Mouse (Mus musculus): ENCODE measurements at regions not wholly inside any gene's neighbourhood (a gene's known extent, or its start where the extent isn't known, plus 50 kb on each side); places are given as distances from the start of the nearest gene placed in this dataset.

- H3K4me1 ChIP-seq: peaks cover 12% of the 10 kb centered on the region
- H3K9ac ChIP-seq: no peak overlapping the region
- H3K36me3 ChIP-seq (ENCODE audit: poor library complexity, severe bottlenecking): no peaks in the 10 kb centered on the region
- peaks cover 8% of the 10 kb centered on the region; the same call in 1 of the 2 replicates for H3K27me3 ChIP-seq
- no peak overlapping the region for H3K4me3 ChIP-seq
- H3K9me3 ChIP-seq (replicated peaks): no peaks in the 10 kb centered on the region
- peak overlapping the region; percentile 45 for H3K4me2 ChIP-seq
- H3K27ac ChIP-seq: no peak overlapping the region
- peak; percentile 93 for ATAC-seq
- 16% methylated on average over 13 of the region's 13 CpGs for WGBS
Measured at GRCm38 (mm10) chr9:88049270-88049669, 277.7 kb upstream of the Nt5e start.

- peaks cover 10% of the 10 kb centered on the region; the same call in 1 of the 2 replicates for H3K27me3 ChIP-seq
- no peak overlapping the region for H3K9ac ChIP-seq
- ATAC-seq: peak; percentile 27; the same call in 1 of the 2 replicates
- no peak overlapping the region for H3K27ac ChIP-seq
- 70% methylated on average over 4 of the region's 4 CpGs for WGBS
- H3K4me2 ChIP-seq: no peak overlapping the region
- H3K4me1 ChIP-seq: peaks cover 12% of the 10 kb centered on the region
- no peak overlapping the region for H3K4me3 ChIP-seq
- H3K36me3 ChIP-seq (ENCODE audit: poor library complexity, severe bottlenecking): no peaks in the 10 kb centered on the region
- no peaks in the 10 kb centered on the region for H3K9me3 ChIP-seq (replicated peaks)
Measured at GRCm38 (mm10) chr9:88049792-88050191, 277.2 kb upstream of the Nt5e start.

GRCm38 (mm10) chr9:88058551-88058950 is 268.4 kb upstream of the Nt5e start:
- Histone ChIP-seq H3K4me1 (peaks cover 18% of the 10 kb centered on the region), H3K9ac (no peak overlapping the region), H3K9me3 (replicated peaks) (no peaks in the 10 kb centered on the region), H3K4me2 (no peak overlapping the region), H3K27ac (no peak overlapping the region), H3K36me3 (ENCODE audit: poor library complexity, severe bottlenecking) (no peaks in the 10 kb centered on the region), H3K27me3 (peaks cover 9% of the 10 kb centered on the region; the same call in 1 of the 2 replicates), H3K4me3 (no peak overlapping the region)
- 23% methylated on average over 4 of the region's 4 CpGs for WGBS
- ATAC-seq: peak; percentile 92

- Histone ChIP-seq H3K27ac (peak overlapping the region; percentile 41; the same call in 1 of the 2 replicates), H3K4me3 (no peak overlapping the region), H3K27me3 (peaks cover 9% of the 10 kb centered on the region; the same call in 1 of the 2 replicates), H3K4me1 (peaks cover 21% of the 10 kb centered on the region), H3K36me3 (ENCODE audit: poor library complexity, severe bottlenecking) (no peaks in the 10 kb centered on the region), H3K9me3 (replicated peaks) (no peaks in the 10 kb centered on the region), H3K9ac (no peak overlapping the region), H3K4me2 (0 out of 2 replicates have a peak overlapping the region, but pooled peaks have one; percentile 5)
- 41% methylated on average over 3 of the region's 3 CpGs for WGBS
- ATAC-seq: peak; percentile 85
Measured at GRCm38 (mm10) chr9:88059005-88059404, 268.0 kb upstream of the Nt5e start.

- no peak for ATAC-seq
- H3K4me3 ChIP-seq: no peak overlapping the region
- peaks cover 25% of the 10 kb centered on the region for H3K4me1 ChIP-seq
- H3K27me3 ChIP-seq: peaks cover 6% of the 10 kb centered on the region; the same call in 1 of the 2 replicates
- H3K36me3 ChIP-seq (ENCODE audit: poor library complexity, severe bottlenecking): no peaks in the 10 kb centered on the region
- no peak overlapping the region for H3K4me2 ChIP-seq
- no peak overlapping the region for H3K27ac ChIP-seq
- H3K9ac ChIP-seq: no peak overlapping the region
- WGBS: 12% methylated on average over 3 of the region's 3 CpGs
- no peaks in the 10 kb centered on the region for H3K9me3 ChIP-seq (replicated peaks)
Measured at GRCm38 (mm10) chr9:88063973-88064676, 262.9 kb upstream of the Nt5e start.

- WGBS: 12% methylated on average over 4 of the region's 4 CpGs
- Histone ChIP-seq H3K27ac (no peak overlapping the region), H3K4me2 (no peak overlapping the region), H3K4me1 (peaks cover 21% of the 10 kb centered on the region), H3K36me3 (ENCODE audit: poor library complexity, severe bottlenecking) (no peaks in the 10 kb centered on the region), H3K27me3 (peaks cover 6% of the 10 kb centered on the region; the same call in 1 of the 2 replicates), H3K4me3 (no peak overlapping the region), H3K9ac (no peak overlapping the region), H3K9me3 (replicated peaks) (no peaks in the 10 kb centered on the region)
- peak; percentile 40; the same call in 1 of the 2 replicates for ATAC-seq
Measured at GRCm38 (mm10) chr9:88065057-88065456, 261.9 kb upstream of the Nt5e start.

- H3K4me2 ChIP-seq: no peak overlapping the region
- no peak overlapping the region for H3K9ac ChIP-seq
- WGBS: 87% methylated on average over 7 of the region's 7 CpGs
- H3K4me1 ChIP-seq: peaks cover 21% of the 10 kb centered on the region
- H3K9me3 ChIP-seq (replicated peaks): no peaks in the 10 kb centered on the region
- H3K4me3 ChIP-seq: no peak overlapping the region
- no peak overlapping the region for H3K27ac ChIP-seq
- no peaks in the 10 kb centered on the region for H3K36me3 ChIP-seq (ENCODE audit: poor library complexity, severe bottlenecking)
- ATAC-seq: no peak
- H3K27me3 ChIP-seq: peaks cover 5% of the 10 kb centered on the region; the same call in 1 of the 2 replicates
Measured at GRCm38 (mm10) chr9:88065777-88066176, 261.2 kb upstream of the Nt5e start.

GRCm38 (mm10) chr9:88068322-88068721 is 258.7 kb upstream of the Nt5e start:
- Histone ChIP-seq H3K9ac (no peak overlapping the region), H3K4me3 (no peak overlapping the region), H3K27me3 (no peaks in the 10 kb centered on the region), H3K9me3 (replicated peaks) (no peaks in the 10 kb centered on the region), H3K36me3 (ENCODE audit: poor library complexity, severe bottlenecking) (no peaks in the 10 kb centered on the region), H3K27ac (no peak overlapping the region), H3K4me1 (peaks cover 21% of the 10 kb centered on the region), H3K4me2 (no peak overlapping the region)
- ATAC-seq: no peak
- 91% methylated on average over 8 of the region's 8 CpGs for WGBS

GRCm38 (mm10) chr9:88068881-88069304 is 258.1 kb upstream of the Nt5e start:
- no peaks in the 10 kb centered on the region for H3K9me3 ChIP-seq (replicated peaks)
- H3K27me3 ChIP-seq: no peaks in the 10 kb centered on the region
- peaks cover 19% of the 10 kb centered on the region for H3K4me1 ChIP-seq
- H3K9ac ChIP-seq: no peak overlapping the region
- H3K4me2 ChIP-seq: peak overlapping the region; percentile 16; the same call in 1 of the 2 replicates
- WGBS: 70% methylated on average over 15 of the region's 15 CpGs
- ATAC-seq: peak; percentile 87
- no peak overlapping the region for H3K4me3 ChIP-seq
- no peaks in the 10 kb centered on the region for H3K36me3 ChIP-seq (ENCODE audit: poor library complexity, severe bottlenecking)
- H3K27ac ChIP-seq: no peak overlapping the region

GRCm38 (mm10) chr9:88069834-88070233 is 257.2 kb upstream of the Nt5e start:
- no peak for ATAC-seq
- H3K9me3 ChIP-seq (replicated peaks): no peaks in the 10 kb centered on the region
- no peak overlapping the region for H3K4me3 ChIP-seq
- peaks cover 10% of the 10 kb centered on the region for H3K4me1 ChIP-seq
- no peaks in the 10 kb centered on the region for H3K27me3 ChIP-seq
- no peak overlapping the region for H3K9ac ChIP-seq
- H3K36me3 ChIP-seq (ENCODE audit: poor library complexity, severe bottlenecking): no peaks in the 10 kb centered on the region
- H3K27ac ChIP-seq: no peak overlapping the region
- no peak overlapping the region for H3K4me2 ChIP-seq
- WGBS: 90% methylated on average over 13 of the region's 13 CpGs

GRCm38 (mm10) chr9:88073165-88073564 is 253.8 kb upstream of the Nt5e start:
- H3K4me1 ChIP-seq: no peaks in the 10 kb centered on the region; the same call in 1 of the 2 replicates
- H3K27me3 ChIP-seq: no peaks in the 10 kb centered on the region
- no peak overlapping the region for H3K4me3 ChIP-seq
- no peaks in the 10 kb centered on the region for H3K9me3 ChIP-seq (replicated peaks)
- H3K9ac ChIP-seq: no peak overlapping the region
- H3K36me3 ChIP-seq (ENCODE audit: poor library complexity, severe bottlenecking): no peaks in the 10 kb centered on the region
- no peak overlapping the region for H3K27ac ChIP-seq
- 12% methylated on average over 6 of the region's 6 CpGs for WGBS
- no peak overlapping the region for H3K4me2 ChIP-seq
- ATAC-seq: peak; percentile 37; the same call in 1 of the 2 replicates

- WGBS: 89% methylated on average over 7 of the region's 7 CpGs
- Histone ChIP-seq H3K4me3 (no peak overlapping the region), H3K9ac (no peak overlapping the region), H3K4me2 (no peak overlapping the region), H3K27me3 (no peaks in the 10 kb centered on the region), H3K9me3 (replicated peaks) (no peaks in the 10 kb centered on the region), H3K4me1 (no peaks in the 10 kb centered on the region; the same call in 1 of the 2 replicates), H3K36me3 (ENCODE audit: poor library complexity, severe bottlenecking) (no peaks in the 10 kb centered on the region), H3K27ac (no peak overlapping the region)
- ATAC-seq: no peak
Measured at GRCm38 (mm10) chr9:88073579-88073978, 253.4 kb upstream of the Nt5e start.

Measured in forebrain, embryonic 13.5 days (tissue).